Mouse (Mus musculus) bone marrow macrophage, adult 2 months (primary cell): Measurements from ENCODE around the gene Dagla.

Experiments
- CTCF ChIP-seq: IDR thresholded peaks from 2 replicates; pipeline ENCODE4 v1.5.1; 2012; ENCODE audit warnings: low read depth, mild to moderate bottlenecking, low read length, moderate library complexity
- POLR2A ChIP-seq: IDR thresholded peaks from 2 replicates; pipeline ENCODE4 v1.6.1; 2012; ENCODE audit warnings: mild to moderate bottlenecking, low read depth, low read length, borderline replicate concordance

DNA sequence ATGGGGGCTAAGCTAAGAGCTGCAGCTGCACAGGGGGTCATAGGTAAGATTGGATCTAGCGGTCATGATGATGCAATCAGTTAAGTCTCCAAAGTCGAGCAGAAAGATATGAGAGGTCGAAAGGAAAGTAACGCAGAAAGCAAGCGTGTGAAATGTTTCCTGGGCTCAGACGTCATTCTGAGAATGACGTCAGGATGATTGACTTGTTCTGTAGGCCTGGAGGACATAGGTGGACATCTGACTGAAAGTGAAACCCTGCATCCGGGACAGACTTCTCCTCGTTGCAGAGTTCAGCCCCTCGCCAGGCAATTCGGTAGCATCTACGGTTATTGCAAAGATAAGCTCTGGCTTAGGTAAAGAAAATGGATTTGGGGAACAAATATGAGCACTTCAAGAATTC, 963 bp upstream of the Dagla start:
- TF ChIP-seq POLR2A: no peak
- TF ChIP-seq CTCF: no peak
